Mouse (Mus musculus) midbrain, embryonic 10.5 days (tissue): Measurements from ENCODE around the gene Ascc1. TPM values are rescaled to one million over a fixed set of nuclear protein-coding genes. Genes with fewer than 3 reads are reported as not detected.
A peak's percentile ranks its signal among the peaks of the same experiment; 100 is the strongest.
"Not testable (repeated sequence)": the region's sequence is repeated elsewhere in the genome, so short reads cannot be mapped to it uniquely, and the experiment has no call there.

Source experiments
- DNase-seq: peaks from one replicate; pipeline ENCODE4 v3.0.0-alpha.2; 2017; ENCODE audit warnings: low spot score
- H3K27ac ChIP-seq: fragments of 300-500 bp; sonication (generic); replicated peaks from 2 replicates; pipeline ENCODE4 v1.5.1; 2016; ENCODE audit warnings: mild to moderate bottlenecking
- H3K27me3 ChIP-seq: fragments of 300-500 bp; sonication (generic); 2 replicates; pipeline ENCODE4 v1.6.1; 2016; ENCODE audit warnings: low read depth, mild to moderate bottlenecking; ENCODE audit not compliant: poor library complexity, severe bottlenecking
- H3K36me3 ChIP-seq: fragments of 300-500 bp; sonication (generic); 2 replicates; pipeline ENCODE4 v1.6.1; 2016; ENCODE audit warnings: mild to moderate bottlenecking, moderate library complexity
- H3K4me1 ChIP-seq: fragments of 300-500 bp; sonication (generic); 2 replicates; pipeline ENCODE4 v1.6.1; 2016
- H3K4me3 ChIP-seq: fragments of 300-500 bp; sonication (generic); 2 replicates; pipeline ENCODE4 v1.5.1; 2016; ENCODE audit warnings: mild to moderate bottlenecking, moderate library complexity
- H3K9me3 ChIP-seq: fragments of 300-500 bp; sonication (generic); replicated peaks from 2 replicates; pipeline ENCODE4 v1.6.1; 2016; ENCODE audit warnings: mild to moderate bottlenecking
- WGBS: fragments of 180-500 bp; shearing (Covaris S2); methylation state at CpG from one replicate; pipeline ENCODE4 v1.1.7; 2016; 5-methylcytosine and 5-hydroxymethylcytosine counted together
- polyA plus RNA-seq: library from polyadenylated mRNA; unstranded; fragments of >200 nt; fragmentation: Nextera tagmentation; extraction: Ambion mirVana; gene quantifications from 2 replicates; pipeline ENCODE4 v1.2.1, GENCODE M21; 2016

Ascc1 gene
- polyA plus RNA-seq, 1 experiment from 2014 or later = 34.4 TPM

- no peak for DNase-seq
- Histone ChIP-seq H3K36me3 (peaks cover 10% of the 10 kb centered on the region; the same call in 1 of the 2 replicates), H3K4me1 (peaks cover 38% of the 10 kb centered on the region), H3K27me3 (no peaks in the 10 kb centered on the region), H3K9me3 (no peaks in the 10 kb centered on the region), H3K4me3 (no peak overlapping the region), H3K27ac (peak overlapping the region; percentile 66)
- 68% methylated on average over 11 of the region's 11 CpGs for WGBS
These were observed 23.5 kb upstream of the Ascc1 start for GRCm38 (mm10) chr10:59978873-59979743.

GRCm38 (mm10) chr10:59980815-59981244 lies 21.8 kb upstream of the Ascc1 start:
- 94% methylated on average over 6 of the region's 6 CpGs for WGBS
- Histone ChIP-seq H3K27me3 (no peaks in the 10 kb centered on the region), H3K36me3 (peaks cover 24% of the 10 kb centered on the region), H3K4me1 (peaks cover 28% of the 10 kb centered on the region), H3K9me3 (no peaks in the 10 kb centered on the region), H3K27ac (peak overlapping the region; percentile 39; the same call in 1 of the 2 replicates), H3K4me3 (no peak overlapping the region)
- no peak for DNase-seq

GRCm38 (mm10) chr10:59981336-59981735 lies 21.3 kb upstream of the Ascc1 start:
- H3K36me3 ChIP-seq = peaks cover 29% of the 10 kb centered on the region
- no peak overlapping the region for H3K4me3 ChIP-seq
- DNase-seq = no peak
- 87% methylated on average over 4 of the region's 4 CpGs for WGBS
- no peaks in the 10 kb centered on the region for H3K9me3 ChIP-seq
- no peaks in the 10 kb centered on the region for H3K27me3 ChIP-seq
- peaks cover 28% of the 10 kb centered on the region for H3K4me1 ChIP-seq
- peak overlapping the region; percentile 39; the same call in 1 of the 2 replicates for H3K27ac ChIP-seq

- no peaks in the 10 kb centered on the region for H3K9me3 ChIP-seq
These were observed 20.8 kb upstream of the Ascc1 start for GRCm38 (mm10) chr10:59981792-59982191.

GRCm38 (mm10) chr10:59982379-59982873 lies 20.2 kb upstream of the Ascc1 start:
- H3K27ac ChIP-seq = no peak overlapping the region
- H3K27me3 ChIP-seq = no peaks in the 10 kb centered on the region
- H3K4me1 ChIP-seq = peaks cover 20% of the 10 kb centered on the region
- DNase-seq = no peak
- H3K9me3 ChIP-seq = no peaks in the 10 kb centered on the region
- no peak overlapping the region for H3K4me3 ChIP-seq
- H3K36me3 ChIP-seq = peaks cover 40% of the 10 kb centered on the region
- 93% methylated on average over 12 of the region's 12 CpGs for WGBS

More at GRCm38 (mm10) chr10:59981792-59982191, 20.8 kb upstream of the Ascc1 start:
- Histone ChIP-seq H3K4me1 (peaks cover 23% of the 10 kb centered on the region), H3K4me3 (no peak overlapping the region), H3K27me3 (no peaks in the 10 kb centered on the region), H3K36me3 (peaks cover 33% of the 10 kb centered on the region), H3K27ac (no peak overlapping the region)
- no peak for DNase-seq
- 89% methylated on average over 9 of the region's 9 CpGs for WGBS

GRCm38 (mm10) chr10:59988036-59988435 lies 14.6 kb upstream of the Ascc1 start:
- no peak overlapping the region for H3K27ac ChIP-seq
- H3K9me3 ChIP-seq = no peaks in the 10 kb centered on the region
- no peaks in the 10 kb centered on the region for H3K27me3 ChIP-seq
- H3K36me3 ChIP-seq = peaks cover 89% of the 10 kb centered on the region
- no peaks in the 10 kb centered on the region for H3K4me1 ChIP-seq
- H3K4me3 ChIP-seq = no peak overlapping the region
- DNase-seq = no peak
- WGBS = 96% methylated on average over 4 of the region's 4 CpGs

GRCm38 (mm10) chr10:59990393-59990792 lies 12.2 kb upstream of the Ascc1 start:
- WGBS = 94% methylated on average over 9 of the region's 9 CpGs
- no peaks in the 10 kb centered on the region for H3K9me3 ChIP-seq
- no peak overlapping the region for H3K27ac ChIP-seq
- DNase-seq = no peak
- H3K27me3 ChIP-seq = no peaks in the 10 kb centered on the region
- peaks cover 97% of the 10 kb centered on the region for H3K36me3 ChIP-seq
- H3K4me3 ChIP-seq = no peak overlapping the region
- H3K4me1 ChIP-seq = no peaks in the 10 kb centered on the region

GRCm38 (mm10) chr10:59991262-59991880 lies 11.2 kb upstream of the Ascc1 start:
- Histone ChIP-seq H3K4me1 (no peaks in the 10 kb centered on the region), H3K36me3 (peaks cover 98% of the 10 kb centered on the region)
- 93% methylated on average over 9 of the region's 9 CpGs for WGBS

GRCm38 (mm10) chr10:59992024-59992423 lies 10.6 kb upstream of the Ascc1 start:
- Histone ChIP-seq H3K36me3 (peaks cover 98% of the 10 kb centered on the region), H3K4me1 (no peaks in the 10 kb centered on the region), H3K27ac (no peak overlapping the region), H3K27me3 (no peaks in the 10 kb centered on the region), H3K4me3 (no peak overlapping the region), H3K9me3 (no peaks in the 10 kb centered on the region)
- WGBS = 94% methylated on average over 8 of the region's 8 CpGs
- no peak for DNase-seq

More at GRCm38 (mm10) chr10:59991262-59991880, 11.2 kb upstream of the Ascc1 start:
- Histone ChIP-seq H3K9me3 (no peaks in the 10 kb centered on the region), H3K4me3 (no peak overlapping the region), H3K27ac (no peak overlapping the region), H3K27me3 (no peaks in the 10 kb centered on the region)
- no peak for DNase-seq

GRCm38 (mm10) chr10:59993813-59994212 lies 8.8 kb upstream of the Ascc1 start:
- peaks cover 81% of the 10 kb centered on the region for H3K36me3 ChIP-seq
- DNase-seq, H3K27ac ChIP-seq, H3K4me1 ChIP-seq, H3K4me3 ChIP-seq, H3K9me3 ChIP-seq, H3K27me3 ChIP-seq: not testable (repeated sequence)
- 89% methylated on average over 2 of the region's 3 CpGs for WGBS

- H3K27me3 ChIP-seq = no peaks in the 10 kb centered on the region
- WGBS = 97% methylated on average over 6 of the region's 6 CpGs
- H3K36me3 ChIP-seq = peaks cover 72% of the 10 kb centered on the region
- H3K4me1 ChIP-seq = no peaks in the 10 kb centered on the region
- H3K4me3 ChIP-seq = no peak overlapping the region
- no peaks in the 10 kb centered on the region for H3K9me3 ChIP-seq
- DNase-seq = no peak
- H3K27ac ChIP-seq = no peak overlapping the region
These were observed 6.7 kb upstream of the Ascc1 start for GRCm38 (mm10) chr10:59995889-59996288.

- no peaks in the 10 kb centered on the region for H3K9me3 ChIP-seq
- no peak overlapping the region for H3K4me3 ChIP-seq
- H3K36me3 ChIP-seq = peaks cover 63% of the 10 kb centered on the region
- H3K4me1 ChIP-seq = peaks cover 12% of the 10 kb centered on the region
- peak; percentile 35 for DNase-seq
- H3K27ac ChIP-seq = no peak overlapping the region
- H3K27me3 ChIP-seq = no peaks in the 10 kb centered on the region
- WGBS = 25% methylated on average over 7 of the region's 7 CpGs
These were observed 5.0 kb upstream of the Ascc1 start for GRCm38 (mm10) chr10:59997591-59997990.

- no peak for DNase-seq
- no peak overlapping the region for H3K4me3 ChIP-seq
- peaks cover 21% of the 10 kb centered on the region for H3K4me1 ChIP-seq
- no peak overlapping the region for H3K27ac ChIP-seq
- WGBS = 91% methylated on average over 3 of the region's 3 CpGs
- H3K27me3 ChIP-seq = no peaks in the 10 kb centered on the region
- peaks cover 50% of the 10 kb centered on the region for H3K36me3 ChIP-seq
- H3K9me3 ChIP-seq = no peaks in the 10 kb centered on the region
These were observed 3.5 kb upstream of the Ascc1 start for GRCm38 (mm10) chr10:59999057-59999456.
